Mouse (Mus musculus) spleen, adult 12 weeks (tissue): ENCODE measurements around the gene Rbl2.

Source experiments
- DNase-seq: peaks from one replicate; pipeline ENCODE4 v3.0.0; 2022; ENCODE audit warnings: low spot score

The Rbl2 gene

DNA sequence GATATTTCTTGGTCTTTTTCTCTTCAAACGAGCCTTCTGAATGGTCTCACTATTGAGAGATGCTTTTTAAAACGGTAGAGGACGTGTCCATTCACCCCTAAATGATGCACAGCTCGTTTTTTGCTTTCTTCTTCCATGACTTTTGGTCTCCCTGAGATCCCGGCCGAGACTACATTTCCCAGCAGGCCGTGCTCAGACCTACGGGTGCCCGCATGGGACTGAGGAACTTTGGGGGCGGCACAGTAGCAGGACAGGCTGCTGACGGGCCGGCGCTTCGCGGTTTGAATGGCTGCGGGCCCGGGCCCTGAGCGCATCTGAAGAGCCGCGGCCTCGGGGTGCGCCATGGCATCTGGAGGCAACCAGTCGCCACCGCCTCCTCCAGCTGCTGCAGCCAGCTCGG lies at the start of gene Rbl2:
Rbl2 (plus strand) TSS at position 224 of the 400 bp plus-strand sequence.
- peak; percentile 87 for DNase-seq

DNA sequence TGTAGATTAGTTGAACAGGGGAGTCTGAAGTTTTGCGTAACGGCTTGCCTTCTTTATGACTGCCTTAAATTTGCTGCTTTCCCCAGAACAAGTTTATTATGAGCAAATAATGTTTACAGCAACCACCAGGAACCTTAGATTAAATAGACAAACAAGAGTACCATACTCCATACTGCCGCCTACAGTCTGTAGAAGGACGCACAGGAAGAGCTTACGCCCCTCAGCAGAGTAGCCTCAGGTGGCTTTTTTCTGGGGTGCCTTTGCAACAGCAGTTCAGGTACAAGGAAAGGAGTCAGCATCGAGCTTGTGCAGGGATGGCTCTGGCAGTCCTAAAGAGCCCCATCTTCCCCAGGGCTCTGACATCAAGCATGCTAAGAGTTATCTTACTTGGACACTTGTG lies 35.4 kb upstream of the Rbl2 start:
- no peak for DNase-seq

DNA sequence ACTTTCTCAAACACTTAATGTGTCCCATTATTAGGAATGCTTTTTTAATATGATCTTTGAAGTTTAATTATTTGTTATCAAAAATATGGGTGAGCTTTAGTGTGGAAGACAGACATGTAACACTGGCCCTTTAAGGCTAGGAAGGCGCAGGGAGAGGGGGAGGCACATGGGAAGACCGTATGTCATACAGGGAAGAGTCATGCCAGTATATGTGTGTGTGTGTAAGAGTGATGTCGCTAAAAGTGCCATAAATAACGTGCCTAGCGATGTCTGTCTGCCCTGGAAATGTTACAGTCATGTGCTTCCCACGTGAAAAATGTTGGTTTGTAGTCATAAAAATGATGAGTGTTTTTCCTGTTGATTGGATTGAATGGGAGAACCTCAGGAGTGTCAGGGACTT lies 33.0 kb upstream of the Rbl2 start:
- no peak for DNase-seq

DNA sequence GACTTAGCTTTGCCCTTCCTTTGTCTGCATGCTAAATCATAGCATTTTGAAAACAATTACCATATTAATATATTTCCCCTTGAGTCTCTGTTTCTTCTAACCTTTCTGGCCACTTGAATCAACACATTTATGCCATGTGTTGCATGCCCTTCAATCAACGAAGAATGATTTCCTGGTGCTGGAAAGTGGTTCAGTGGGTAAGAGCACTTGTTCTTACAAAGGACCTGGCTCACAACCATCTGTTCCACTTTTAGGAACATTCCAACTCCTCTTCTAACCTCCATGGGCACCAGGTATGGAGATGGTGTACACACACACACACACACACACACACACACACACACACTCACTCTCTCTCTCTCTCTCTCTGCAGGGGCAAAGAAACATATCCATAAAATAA lies 31.2 kb upstream of the Rbl2 start:
- DNase-seq, result no peak

GRCm38 (mm10) chr8:91046370-91046769 lies 23.5 kb upstream of the Rbl2 start:
- DNase-seq, result no peak

DNA sequence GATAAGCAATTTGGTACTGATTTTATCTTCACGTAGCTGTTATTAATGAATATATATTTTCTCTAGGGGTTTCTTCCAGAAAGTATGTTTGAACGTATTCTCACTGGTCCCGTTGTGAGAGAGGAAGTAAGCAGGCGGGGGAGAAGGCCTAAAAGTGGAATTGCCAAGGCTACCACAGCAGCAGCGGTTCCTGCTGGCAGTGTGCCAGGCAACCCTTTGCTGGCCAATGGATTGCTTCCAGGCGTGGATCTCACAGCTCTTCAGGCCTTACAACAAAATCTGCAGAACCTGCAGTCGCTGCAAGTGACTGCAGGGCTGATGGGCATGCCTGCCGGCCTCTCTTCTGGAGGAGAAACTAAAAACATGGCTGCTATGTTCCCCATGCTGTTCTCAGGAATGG lies 18.8 kb upstream of the Rbl2 start:
- no peak for DNase-seq

DNA sequence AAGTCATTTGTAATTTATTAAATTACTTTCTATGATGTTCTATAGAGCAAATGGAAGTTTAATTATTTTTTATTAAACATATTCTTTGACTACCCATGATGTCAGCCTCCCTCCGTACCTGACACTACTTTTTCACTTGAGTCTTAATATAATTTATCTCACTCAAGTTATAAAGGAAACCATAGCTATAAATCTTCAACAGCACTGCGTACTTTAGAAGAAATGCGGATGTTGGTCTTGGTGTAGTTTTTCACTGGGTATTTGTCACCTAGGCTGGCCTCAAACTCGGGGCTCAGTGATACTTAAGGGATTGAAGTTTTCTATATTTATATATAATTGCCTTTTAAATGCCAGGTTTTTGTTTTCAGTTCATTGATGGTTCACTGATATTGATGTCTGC lies 15.4 kb upstream of the Rbl2 start:
- no peak for DNase-seq

DNA sequence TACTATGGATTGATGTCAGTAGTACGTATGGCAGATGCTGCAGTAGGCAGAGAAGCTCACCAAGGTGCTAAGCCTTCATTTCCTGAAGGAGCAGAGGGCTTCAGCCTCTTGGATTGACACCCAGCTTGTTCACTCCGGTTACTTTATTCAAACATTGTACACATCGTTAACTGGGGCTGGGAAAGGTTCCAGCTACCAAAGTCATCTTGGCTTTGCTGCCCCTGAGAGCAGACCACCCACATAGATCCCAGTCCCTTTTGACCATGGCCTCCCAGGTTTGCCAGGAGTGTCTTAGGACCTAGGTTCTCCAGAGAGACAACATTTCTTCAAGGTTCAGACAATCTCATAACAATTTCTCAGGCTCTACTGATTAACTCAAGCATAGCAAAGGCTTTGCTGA lies 13.0 kb upstream of the Rbl2 start:
- no peak for DNase-seq

DNA sequence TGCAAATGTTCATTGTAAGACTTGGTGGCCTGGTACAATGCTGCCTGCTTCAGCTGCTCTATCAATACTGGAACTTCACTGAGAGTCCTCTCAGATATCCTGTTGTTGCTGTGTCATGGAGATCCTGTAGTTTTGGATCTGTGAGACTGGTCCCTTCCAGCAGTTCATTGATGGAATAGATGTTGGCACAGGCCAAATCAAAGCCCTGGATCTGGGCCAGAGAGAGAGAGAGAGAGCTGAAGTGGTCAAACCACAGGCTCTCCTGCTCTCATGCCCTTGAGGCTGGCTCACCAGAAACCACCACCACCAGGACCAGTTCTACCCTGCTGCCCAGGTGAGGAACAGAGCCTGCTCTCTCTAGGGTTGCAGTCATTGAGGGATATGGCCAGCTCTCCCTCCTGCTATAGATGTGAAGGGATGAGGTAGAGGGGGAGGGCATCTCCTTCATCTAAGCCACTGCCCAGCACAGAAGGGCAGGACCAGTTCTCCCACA lies 10.7 kb upstream of the Rbl2 start:
- no peak for DNase-seq

DNA sequence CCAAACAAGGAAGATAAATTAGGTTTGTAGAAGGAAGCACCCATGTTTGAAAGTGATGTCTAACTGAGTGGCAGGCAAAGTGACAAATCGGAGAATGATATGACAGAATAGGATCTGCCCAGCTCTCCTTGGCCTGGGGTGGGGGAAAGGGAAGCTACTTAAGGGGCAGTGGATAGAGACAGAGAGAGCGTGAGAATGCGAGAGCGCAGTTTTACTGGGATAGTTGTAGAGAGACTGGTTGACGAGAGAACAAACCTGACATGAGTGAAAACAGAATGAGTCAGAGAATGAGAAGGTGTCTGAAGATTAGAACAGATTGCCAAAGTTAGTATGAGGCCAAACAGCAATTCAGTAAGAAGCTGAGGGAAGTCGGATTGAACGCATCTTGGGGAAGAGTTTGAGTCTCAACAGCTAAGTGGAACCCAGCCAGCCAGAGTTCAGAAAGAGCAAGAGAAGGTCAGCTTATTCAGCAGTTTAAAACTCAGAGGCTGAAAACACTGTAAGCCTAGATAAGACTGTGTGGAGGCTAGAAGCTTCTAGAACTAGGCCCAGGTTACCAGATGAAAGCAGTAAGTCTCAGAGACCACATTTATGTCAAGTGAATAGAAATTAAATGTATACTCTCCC lies 9.9 kb upstream of the Rbl2 start:
- no peak for DNase-seq

- peak; percentile 46 for DNase-seq
Measured at GRCm38 (mm10) chr8:91060555-91061471, 9.0 kb upstream of the Rbl2 start.

- DNase-seq, result no peak
Measured at GRCm38 (mm10) chr8:91065179-91065578, 4.7 kb upstream of the Rbl2 start.

DNA sequence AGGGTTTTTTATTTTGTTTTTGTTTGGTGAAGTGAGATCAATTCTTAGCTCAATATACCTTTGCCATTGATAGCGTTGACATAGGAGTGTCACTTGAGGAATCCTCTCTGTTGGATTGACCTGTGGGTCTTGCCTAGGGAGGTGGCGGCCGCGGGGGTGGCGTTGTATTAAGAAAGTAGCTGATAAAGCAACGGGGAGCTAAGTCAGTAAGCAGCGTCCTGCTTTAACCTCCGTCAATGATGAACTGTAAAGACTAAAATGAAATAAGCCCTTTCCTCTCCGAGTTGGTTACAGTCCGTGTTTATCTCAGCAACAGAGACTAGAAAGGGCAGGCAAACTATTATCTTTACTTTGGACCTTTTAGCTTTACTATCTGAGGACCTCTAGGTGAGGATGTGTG lies 450 bp upstream of the Rbl2 start:
- DNase-seq, result no peak

- DNase-seq, result peak; percentile 64
Measured at GRCm38 (mm10) chr8:91070275-91070859, 510 bp downstream of the Rbl2 start.

DNA sequence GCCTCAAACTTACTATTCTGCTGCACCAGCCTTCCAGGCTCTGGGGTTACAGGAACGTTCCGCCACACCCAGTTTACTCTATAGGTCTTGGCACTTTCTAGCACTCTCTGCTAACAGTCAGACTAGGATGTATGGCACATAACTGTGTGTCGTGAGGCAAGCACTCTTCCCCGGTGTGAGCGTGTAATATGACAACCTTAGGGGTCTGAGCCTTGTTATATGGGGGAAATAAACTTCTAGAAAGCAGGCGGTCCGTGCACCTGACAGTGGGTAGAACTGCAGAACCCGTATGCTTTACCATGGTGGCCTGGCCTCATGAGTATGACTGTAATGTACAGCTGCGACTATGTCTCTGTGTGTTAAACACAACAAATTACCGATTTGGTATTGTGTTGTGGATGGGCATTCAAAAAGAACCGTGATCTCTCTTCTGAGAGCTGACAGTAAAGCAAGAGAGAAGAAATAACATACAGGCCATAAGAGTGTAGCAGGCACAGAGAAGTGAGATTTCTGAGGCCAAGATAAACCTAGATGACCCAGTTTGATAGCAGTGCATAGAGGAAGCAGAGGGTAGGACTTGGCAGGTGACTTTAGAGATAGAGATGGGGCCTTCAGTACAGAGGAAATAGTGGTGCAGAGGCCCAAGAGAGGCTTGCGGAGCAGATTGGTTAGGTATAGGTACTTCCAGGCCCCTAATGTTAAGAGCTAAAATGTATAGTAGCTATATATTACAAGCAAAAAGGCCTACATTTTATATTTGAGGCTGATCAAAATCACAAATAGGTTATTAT lies 7.4 kb downstream of the Rbl2 start:
- no peak for DNase-seq

GRCm38 (mm10) chr8:91079678-91080077 lies 9.8 kb downstream of the Rbl2 start:
- peak; percentile 35 for DNase-seq

DNA sequence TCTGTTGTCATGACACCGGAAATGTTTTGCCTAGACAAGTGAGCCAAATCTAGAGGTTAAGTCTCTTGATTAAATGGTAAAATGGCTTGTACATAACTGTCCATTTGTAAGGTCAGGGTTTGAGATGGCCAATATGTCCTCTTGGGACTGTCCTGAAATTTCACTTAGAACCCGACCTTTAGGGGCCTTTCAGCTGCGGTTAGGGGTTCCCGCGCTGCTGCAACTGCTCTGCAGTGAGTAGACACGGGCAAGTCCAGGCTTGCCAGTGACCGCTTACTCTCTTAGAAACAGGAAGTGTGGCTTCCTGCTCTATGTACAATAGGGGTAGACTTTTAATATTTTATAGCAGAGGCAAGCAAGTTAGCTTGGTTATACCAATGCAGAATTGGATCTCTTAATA lies 12.1 kb downstream of the Rbl2 start:
- no peak for DNase-seq

- no peak for DNase-seq
Measured at GRCm38 (mm10) chr8:91082428-91082827, 12.6 kb downstream of the Rbl2 start.

GRCm38 (mm10) chr8:91088452-91088851 lies 18.6 kb downstream of the Rbl2 start:
- no peak for DNase-seq

GRCm38 (mm10) chr8:91089601-91090000 lies 19.7 kb downstream of the Rbl2 start:
- no peak for DNase-seq

- no peak for DNase-seq
Measured at GRCm38 (mm10) chr8:91094135-91094534, 24.3 kb downstream of the Rbl2 start.

DNA sequence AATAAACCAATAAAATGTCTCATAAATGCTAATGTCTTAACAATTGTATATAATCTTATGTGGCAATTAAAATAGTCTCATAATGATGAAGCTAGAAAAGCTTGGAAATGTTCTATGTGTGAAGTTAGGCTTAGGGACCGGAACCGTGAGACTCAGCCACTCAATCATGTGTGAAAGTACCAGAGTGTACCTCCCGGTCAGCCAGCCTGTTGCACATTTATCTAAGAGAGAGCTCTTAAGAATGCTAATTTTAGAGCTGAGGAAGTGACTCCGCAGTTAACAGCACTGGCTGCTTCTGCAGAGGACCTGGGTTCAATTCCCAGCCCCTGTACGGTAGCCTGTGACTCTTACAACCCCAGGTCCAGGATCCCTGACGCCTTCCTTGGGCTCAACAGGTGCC lies 28.2 kb downstream of the Rbl2 start:
- no peak for DNase-seq
